Mouse (Mus musculus) olfactory bulb, adult 2 months (tissue): ENCODE results near the gene Rnf220. TPM values are rescaled to one million over a fixed set of nuclear protein-coding genes. Genes with fewer than 3 reads are reported as not detected.

ENCODE experiments used
- H3K27ac ChIP-seq: fragments of 200-500 bp; 2 replicates; pipeline ENCODE4 v1.5.1; 2012; ENCODE audit warnings: low read depth, low read length; ENCODE audit not compliant: insufficient read depth
- H3K4me1 ChIP-seq: fragments of 200-500 bp; 2 replicates; pipeline ENCODE4 v1.6.1; 2012; ENCODE audit warnings: low read length; ENCODE audit not compliant: control insufficient read depth, insufficient read depth
- H3K4me3 ChIP-seq: fragments of 200-500 bp; 2 replicates; pipeline ENCODE4 v1.5.1; 2012; ENCODE audit warnings: mild to moderate bottlenecking, low read depth, low read length, moderate library complexity; ENCODE audit not compliant: insufficient read depth
- CTCF ChIP-seq: fragments of 200-500 bp; IDR thresholded peaks from 2 replicates; pipeline ENCODE4 v1.5.1; 2012; ENCODE audit warnings: low read depth, mild to moderate bottlenecking, low read length, moderate library complexity; ENCODE audit not compliant: insufficient read depth
- POLR2A ChIP-seq: fragments of 200-500 bp; IDR thresholded peaks from 2 replicates; pipeline ENCODE4 v1.6.1; 2012; ENCODE audit warnings: mild to moderate bottlenecking, low read depth, low read length, moderate library complexity; ENCODE audit not compliant: insufficient read depth
- WGBS: fragments of 180-500 bp; shearing (Covaris S2); methylation state at CpG from one replicate; pipeline ENCODE4 v1.1.7; 2018; 5-methylcytosine and 5-hydroxymethylcytosine counted together
- polyA plus RNA-seq: library from polyadenylated mRNA; stranded (reverse); fragments of >200 nt; gene quantifications from 2 replicates; pipeline ENCODE4 v1.2.4, GENCODE M21; 2012; ENCODE audit warnings: low replicate concordance; ENCODE audit not compliant: missing spikeins, insufficient read depth, insufficient read length

Rnf220 gene
- polyA plus RNA-seq, 1 experiment, result not detected

GRCm38 (mm10) chr4:117393027-117393426, 103.8 kb downstream of the Rnf220 start:
- 89% methylated on average over 7 of the region's 7 CpGs for WGBS
- no peak overlapping the region for H3K27ac ChIP-seq
- no peak for TF ChIP-seq CTCF
- no peak for TF ChIP-seq POLR2A
- peaks cover 2% of the 10 kb centered on the region; the same call in 1 of the 2 replicates for H3K4me1 ChIP-seq
- no peak overlapping the region for H3K4me3 ChIP-seq

DNA sequence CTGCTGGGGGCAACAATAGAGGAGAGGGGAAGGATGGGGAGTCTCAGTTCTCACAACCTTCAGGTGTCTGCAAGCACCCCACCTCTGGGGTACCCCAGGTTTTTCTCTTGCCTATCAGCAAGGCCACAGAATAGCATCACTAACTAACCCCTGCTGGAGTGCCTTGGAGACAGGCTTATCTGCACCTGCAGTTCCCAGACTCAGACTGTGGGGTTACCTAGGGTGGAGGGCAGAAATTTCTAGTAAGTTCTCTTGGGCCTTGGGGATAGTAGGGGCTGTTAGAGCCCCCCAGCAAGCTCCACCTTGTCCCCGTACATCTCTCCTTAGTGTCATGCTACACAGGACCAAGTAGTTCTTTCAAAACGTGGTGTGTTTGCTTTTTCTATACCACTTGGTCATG, 104.5 kb downstream of the Rnf220 start:
- Histone ChIP-seq H3K4me3 (no peak overlapping the region), H3K27ac (no peak overlapping the region), H3K4me1 (peaks cover 2% of the 10 kb centered on the region; the same call in 1 of the 2 replicates)
- no peak for TF ChIP-seq POLR2A
- no peak for TF ChIP-seq CTCF
- 87% methylated on average over 2 of the region's 2 CpGs for WGBS

DNA sequence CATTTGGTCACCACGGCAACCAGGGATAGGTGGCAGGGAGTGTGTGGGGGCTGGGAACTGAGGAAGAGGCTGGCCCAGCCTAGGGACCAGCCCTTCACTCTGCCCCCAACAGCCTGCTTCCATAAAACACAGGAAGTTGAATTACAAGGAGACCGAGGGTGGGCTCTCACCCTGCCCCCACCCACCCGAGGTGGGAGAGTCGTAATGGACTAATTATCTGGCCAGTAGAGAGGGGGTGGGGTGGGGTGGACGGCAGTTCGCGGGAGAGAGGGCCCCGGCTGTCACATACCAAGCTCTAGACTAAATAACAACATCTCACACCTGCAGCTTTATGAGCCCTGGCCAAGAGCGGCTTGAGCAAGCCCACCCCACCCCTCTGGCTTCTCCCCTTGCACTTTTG, 104.9 kb downstream of the Rnf220 start:
- Histone ChIP-seq H3K27ac (no peak overlapping the region), H3K4me1 (peaks cover 2% of the 10 kb centered on the region; the same call in 1 of the 2 replicates), H3K4me3 (no peak overlapping the region)
- TF ChIP-seq POLR2A (no peak), CTCF (no peak)
- 25% methylated on average over 9 of the region's 9 CpGs for whole genome bisulfite sequencing

GRCm38 (mm10) chr4:117390850-117391795, 105.7 kb downstream of the Rnf220 start:
- Histone ChIP-seq H3K4me3 (no peak overlapping the region), H3K27ac (no peak overlapping the region), H3K4me1 (peaks cover 2% of the 10 kb centered on the region; the same call in 1 of the 2 replicates)
- TF ChIP-seq POLR2A, result no peak
- no peak for TF ChIP-seq CTCF
- WGBS, result 67% methylated on average over 22 of the region's 22 CpGs

- no peak overlapping the region for H3K27ac ChIP-seq
Measured at GRCm38 (mm10) chr4:117389264-117390054, 107.4 kb downstream of the Rnf220 start.

GRCm38 (mm10) chr4:117385247-117385646, 111.6 kb downstream of the Rnf220 start:
- H3K27ac ChIP-seq, result no peak overlapping the region
- TF ChIP-seq CTCF (no peak), POLR2A (no peak)
- H3K4me3 ChIP-seq, result no peak overlapping the region
- H3K4me1 ChIP-seq, result no peaks in the 10 kb centered on the region
- WGBS, result 90% methylated on average over 1 of the region's 1 CpGs

More at GRCm38 (mm10) chr4:117389264-117390054, 107.4 kb downstream of the Rnf220 start:
- no peak for TF ChIP-seq CTCF
- no peak for TF ChIP-seq POLR2A
- Histone ChIP-seq H3K4me1 (peaks cover 2% of the 10 kb centered on the region; the same call in 1 of the 2 replicates), H3K4me3 (no peak overlapping the region)
- 87% methylated on average over 14 of the region's 14 CpGs for WGBS

- no peak overlapping the region for H3K27ac ChIP-seq
- H3K4me1 ChIP-seq, result no peaks in the 10 kb centered on the region
- H3K4me3 ChIP-seq, result no peak overlapping the region
- TF ChIP-seq CTCF, result no peak
- no peak for TF ChIP-seq POLR2A
- 82% methylated on average over 8 of the region's 8 CpGs for WGBS
Measured at GRCm38 (mm10) chr4:117381846-117382245, 115.0 kb downstream of the Rnf220 start.

DNA sequence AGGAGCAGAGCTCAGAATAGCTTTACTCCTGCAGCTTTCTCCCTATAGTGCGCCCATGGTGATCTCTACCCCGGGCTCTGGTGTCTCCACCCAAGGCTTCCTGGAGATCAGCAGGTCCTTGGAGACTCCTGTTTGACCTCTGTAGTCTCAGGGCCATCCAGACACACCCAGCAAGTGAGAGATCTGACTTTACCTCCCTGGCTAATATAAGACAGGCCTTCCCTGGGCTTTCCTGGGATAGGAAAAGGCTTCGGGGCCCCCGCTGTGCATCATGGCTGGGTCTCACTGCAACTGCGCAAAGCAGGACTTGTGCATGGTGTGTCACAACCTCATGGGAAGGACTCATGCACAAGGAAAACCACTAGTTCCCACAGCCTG, 116.3 kb downstream of the Rnf220 start:
- no peak for TF ChIP-seq CTCF
- no peak for TF ChIP-seq POLR2A
- 94% methylated on average over 5 of the region's 5 CpGs for WGBS
- Histone ChIP-seq H3K4me3 (no peak overlapping the region), H3K4me1 (no peaks in the 10 kb centered on the region), H3K27ac (no peak overlapping the region)
